Mouse (Mus musculus) limb, embryonic 15.5 days (tissue): Measurements from ENCODE around the gene Sort1. TPM values are rescaled to one million over a fixed set of nuclear protein-coding genes. Genes with fewer than 3 reads are reported as not detected.

Source experiments
- ATAC-seq: fragments of 200-750 bp; cut with Nextera tagmentation; 2 replicates; pipeline ENCODE4 v1.8.0; 2017; ENCODE audit warnings: low read depth, moderate TSS enrichment; ENCODE audit not compliant: insufficient number of reproducible peaks, low FRiP score, low TSS enrichment
- H3K27ac ChIP-seq: fragments of 300-500 bp; sonication (generic); 2 replicates; pipeline ENCODE4 v1.5.1; 2015; ENCODE audit warnings: moderate library complexity, mild to moderate bottlenecking, inconsistent platforms
- H3K27me3 ChIP-seq: fragments of 300-500 bp; sonication (generic); 2 replicates; pipeline ENCODE4 v1.6.1; 2015; ENCODE audit warnings: inconsistent platforms
- H3K36me3 ChIP-seq: fragments of 300-500 bp; sonication (generic); 2 replicates; pipeline ENCODE4 v1.6.1; 2015; ENCODE audit warnings: inconsistent platforms
- H3K4me1 ChIP-seq: fragments of 300-500 bp; sonication (generic); 2 replicates; pipeline ENCODE4 v1.6.1; 2015; ENCODE audit warnings: inconsistent platforms
- H3K4me2 ChIP-seq: fragments of 300-500 bp; sonication (generic); 2 replicates; pipeline ENCODE4 v1.6.1; 2015; ENCODE audit warnings: mild to moderate bottlenecking, inconsistent platforms
- H3K4me3 ChIP-seq: fragments of 300-500 bp; sonication (generic); 2 replicates; pipeline ENCODE4 v1.5.1; 2015; ENCODE audit warnings: mild to moderate bottlenecking, inconsistent platforms
- H3K9ac ChIP-seq: fragments of 300-500 bp; sonication (generic); 2 replicates; pipeline ENCODE4 v1.6.1; 2015; ENCODE audit warnings: inconsistent platforms
- H3K9me3 ChIP-seq: fragments of 300-500 bp; sonication (generic); 2 replicates; pipeline ENCODE4 v1.6.1; 2016; ENCODE audit warnings: inconsistent platforms
- WGBS: fragments of 180-500 bp; shearing (Covaris S2); methylation state at CpG from one replicate; pipeline ENCODE4 v1.1.7; 2015; 5-methylcytosine and 5-hydroxymethylcytosine counted together
- polyA plus RNA-seq: library from polyadenylated mRNA; unstranded; fragments of >200 nt; fragmentation: Nextera tagmentation; extraction: Ambion mirVana; gene quantifications from 2 replicates; pipeline ENCODE4 v1.2.1, GENCODE M21; 2015

The Sort1 gene
- polyA plus RNA-seq, 1 experiment from 2014 or later = 12.8 TPM

GRCm38 (mm10) chr3:108345855-108346254 is 62.0 kb downstream of the Sort1 start:
- no peaks in the 10 kb centered on the region for H3K4me1 ChIP-seq
- H3K4me2 ChIP-seq = no peak overlapping the region
- H3K9me3 ChIP-seq = no peaks in the 10 kb centered on the region
- H3K9ac ChIP-seq = no peak overlapping the region
- 78% methylated on average over 7 of the region's 7 CpGs for WGBS
- no peak overlapping the region for H3K27ac ChIP-seq
- no peak overlapping the region for H3K4me3 ChIP-seq
- ATAC-seq = no peak
- no peaks in the 10 kb centered on the region for H3K27me3 ChIP-seq
- H3K36me3 ChIP-seq = peaks cover 56% of the 10 kb centered on the region

DNA sequence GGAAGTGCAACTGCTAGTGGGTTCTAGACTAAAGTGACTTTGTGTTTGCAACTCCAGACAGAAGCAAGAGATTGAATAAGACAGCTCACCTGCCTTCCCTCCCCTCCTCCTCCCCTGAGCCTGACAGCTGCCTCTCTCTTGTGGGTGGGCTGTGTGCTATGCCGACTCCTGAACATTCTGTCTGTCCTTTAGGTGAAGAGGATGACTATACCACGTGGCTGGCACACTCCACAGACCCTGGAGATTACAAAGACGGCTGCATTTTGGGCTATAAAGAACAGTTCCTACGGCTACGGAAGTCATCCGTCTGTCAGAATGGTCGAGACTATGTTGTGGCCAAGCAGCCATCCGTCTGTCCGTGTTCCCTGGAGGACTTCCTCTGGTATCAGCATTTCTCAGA is 64.5 kb downstream of the Sort1 start:
- ATAC-seq = no peak
- Histone ChIP-seq H3K9ac (no peak overlapping the region), H3K36me3 (peaks cover 57% of the 10 kb centered on the region), H3K27me3 (no peaks in the 10 kb centered on the region), H3K4me3 (no peak overlapping the region), H3K4me2 (no peak overlapping the region), H3K27ac (no peak overlapping the region), H3K9me3 (no peaks in the 10 kb centered on the region), H3K4me1 (no peaks in the 10 kb centered on the region)
- WGBS = 78% methylated on average over 9 of the region's 9 CpGs

GRCm38 (mm10) chr3:108355245-108355644 is 71.4 kb downstream of the Sort1 start:
- Histone ChIP-seq H3K4me2 (no peak overlapping the region), H3K27me3 (no peaks in the 10 kb centered on the region), H3K4me3 (no peak overlapping the region), H3K36me3 (peaks cover 57% of the 10 kb centered on the region), H3K9ac (no peak overlapping the region), H3K27ac (no peak overlapping the region), H3K4me1 (peaks cover under 1% of the 10 kb centered on the region; the same call in 1 of the 2 replicates), H3K9me3 (no peaks in the 10 kb centered on the region)
- ATAC-seq = no peak
- WGBS = 89% methylated on average over 3 of the region's 3 CpGs

GRCm38 (mm10) chr3:108357051-108357450 is 73.2 kb downstream of the Sort1 start:
- Histone ChIP-seq H3K4me3 (no peak overlapping the region), H3K4me1 (peaks cover 12% of the 10 kb centered on the region), H3K27me3 (no peaks in the 10 kb centered on the region), H3K4me2 (no peak overlapping the region), H3K9ac (no peak overlapping the region), H3K27ac (no peak overlapping the region), H3K36me3 (peaks cover 42% of the 10 kb centered on the region), H3K9me3 (no peaks in the 10 kb centered on the region)
- no peak for ATAC-seq
- WGBS = 79% methylated on average over 10 of the region's 10 CpGs

GRCm38 (mm10) chr3:108358445-108358844 is 74.6 kb downstream of the Sort1 start:
- H3K9me3 ChIP-seq = no peaks in the 10 kb centered on the region
- no peaks in the 10 kb centered on the region for H3K27me3 ChIP-seq
- H3K27ac ChIP-seq = no peak overlapping the region
- H3K4me1 ChIP-seq = peaks cover 12% of the 10 kb centered on the region
- H3K36me3 ChIP-seq = peaks cover 35% of the 10 kb centered on the region
- WGBS = 63% methylated on average over 6 of the region's 6 CpGs
- no peak overlapping the region for H3K4me3 ChIP-seq
- ATAC-seq = no peak
- H3K9ac ChIP-seq = no peak overlapping the region
- no peak overlapping the region for H3K4me2 ChIP-seq

DNA sequence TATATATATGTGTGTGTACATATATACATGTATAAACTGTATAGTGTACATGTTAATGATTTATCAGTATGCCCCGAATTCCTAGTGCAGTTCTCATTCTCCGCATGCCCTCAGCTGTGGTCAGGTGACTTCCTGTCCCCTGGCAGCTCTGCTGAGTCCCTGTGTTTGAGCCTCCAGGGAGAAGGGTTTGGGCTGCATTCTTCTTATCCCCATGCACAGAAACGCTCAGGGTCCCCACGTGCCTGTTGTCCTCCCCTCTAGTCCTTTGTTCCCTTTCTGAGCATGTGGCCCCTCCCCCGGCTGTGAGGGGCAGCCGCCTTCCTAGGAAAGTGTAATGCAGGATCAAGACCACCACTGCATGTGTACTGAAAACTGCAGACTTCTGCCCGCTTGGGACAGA is 77.0 kb downstream of the Sort1 start:
- Histone ChIP-seq H3K36me3 (peaks cover 11% of the 10 kb centered on the region), H3K27ac (no peak overlapping the region), H3K4me3 (no peak overlapping the region), H3K27me3 (no peaks in the 10 kb centered on the region), H3K9ac (no peak overlapping the region), H3K9me3 (no peaks in the 10 kb centered on the region), H3K4me1 (peaks cover 15% of the 10 kb centered on the region), H3K4me2 (no peak overlapping the region)
- no peak for ATAC-seq
- WGBS = 11% methylated on average over 7 of the region's 7 CpGs

GRCm38 (mm10) chr3:108363626-108364025 is 79.7 kb downstream of the Sort1 start:
- Histone ChIP-seq H3K4me1 (peaks cover 15% of the 10 kb centered on the region), H3K4me2 (no peak overlapping the region), H3K27me3 (no peaks in the 10 kb centered on the region), H3K27ac (no peak overlapping the region), H3K4me3 (no peak overlapping the region), H3K36me3 (no peaks in the 10 kb centered on the region; the same call in 1 of the 2 replicates), H3K9me3 (no peaks in the 10 kb centered on the region), H3K9ac (no peak overlapping the region)
- ATAC-seq = no peak
- 75% methylated on average over 3 of the region's 3 CpGs for WGBS

GRCm38 (mm10) chr3:108364270-108364995 is 80.6 kb downstream of the Sort1 start, which contains the start of gene Mybphl:
Gene Mybphl (plus strand): TSS chr3:108364911.
- WGBS = 67% methylated on average over 9 of the region's 9 CpGs
- no peak for ATAC-seq
- no peaks in the 10 kb centered on the region for H3K27me3 ChIP-seq
- H3K9me3 ChIP-seq = no peaks in the 10 kb centered on the region
- no peak within 1 kb of the TSS for H3K4me3 ChIP-seq
- peaks cover 15% of the 10 kb centered on the region for H3K4me1 ChIP-seq
- no peaks in the 10 kb centered on the region; the same call in 1 of the 2 replicates for H3K36me3 ChIP-seq
- no peak within 1 kb of the TSS for H3K4me2 ChIP-seq
- no peak within 1 kb of the TSS for H3K27ac ChIP-seq
- H3K9ac ChIP-seq = no peak within 1 kb of the TSS

DNA sequence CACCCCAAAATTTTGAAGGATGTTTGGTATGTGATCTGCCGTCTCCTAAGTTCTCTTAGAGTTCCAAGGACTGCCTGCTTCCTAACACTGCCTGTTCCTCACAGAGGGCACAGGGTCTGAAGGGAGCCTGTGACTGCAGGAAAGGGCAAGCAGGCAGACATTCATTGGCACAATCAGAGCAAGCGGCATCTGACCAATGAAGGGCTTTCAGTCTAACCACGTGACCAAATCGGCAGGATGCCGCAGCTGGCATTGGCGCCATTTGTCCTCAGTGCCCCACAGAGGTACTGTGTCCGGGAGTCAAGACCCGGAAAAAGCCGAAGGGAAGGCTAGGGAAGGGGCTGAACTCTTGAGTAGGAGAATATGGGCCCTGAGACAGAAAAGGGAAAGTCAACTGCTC is 83.3 kb downstream of the Sort1 start:
- Histone ChIP-seq H3K4me2 (no peak overlapping the region), H3K4me3 (no peak overlapping the region), H3K27ac (no peak overlapping the region), H3K27me3 (no peaks in the 10 kb centered on the region), H3K9ac (no peak overlapping the region), H3K4me1 (0 out of 2 replicates have a peak, but pooled peaks cover 3% of the 10 kb centered on the region), H3K36me3 (no peaks in the 10 kb centered on the region), H3K9me3 (no peaks in the 10 kb centered on the region)
- no peak for ATAC-seq
- 57% methylated on average over 9 of the region's 9 CpGs for WGBS

DNA sequence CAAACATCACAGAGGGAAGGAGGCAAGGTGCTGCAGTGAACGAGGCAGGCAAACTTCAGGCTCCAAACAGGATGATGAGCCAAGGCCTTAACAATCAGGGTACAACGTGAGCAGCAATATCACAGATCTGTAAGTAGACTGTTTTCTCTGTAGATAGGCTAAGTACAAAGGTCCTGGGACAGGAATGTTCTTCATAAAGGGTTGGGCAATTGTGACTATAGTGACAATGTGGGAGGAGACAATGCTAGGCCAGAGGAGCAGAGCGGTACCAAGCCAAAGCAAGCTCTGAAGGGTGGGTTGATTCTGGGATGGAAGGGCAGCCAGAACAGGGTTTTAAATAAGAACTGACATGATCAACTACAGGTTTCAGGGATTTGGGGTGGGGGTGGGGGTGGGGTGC is 83.9 kb downstream of the Sort1 start:
- WGBS = 73% methylated on average over 3 of the region's 3 CpGs
- H3K4me3 ChIP-seq = no peak overlapping the region

DNA sequence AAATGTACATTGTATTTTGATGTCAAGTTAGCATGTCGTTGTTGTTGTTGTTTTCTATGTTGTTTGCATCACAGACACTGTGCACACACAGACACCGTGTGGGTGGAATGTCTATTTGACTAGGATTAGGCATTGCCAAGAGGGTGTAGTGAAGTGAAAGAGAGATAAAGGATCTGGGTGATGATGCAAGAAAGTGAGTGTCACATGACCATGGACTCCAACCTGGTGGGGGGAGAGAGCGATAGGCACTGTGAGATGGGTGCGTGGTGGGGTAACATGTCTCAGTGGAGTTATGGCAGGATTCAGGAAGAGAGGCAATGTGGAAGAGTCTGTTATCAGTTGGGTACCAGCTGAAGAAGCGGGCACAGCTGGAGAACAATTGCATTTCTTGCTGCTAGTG is 84.8 kb downstream of the Sort1 start:
- H3K9ac ChIP-seq = no peak overlapping the region
- H3K4me3 ChIP-seq = no peak overlapping the region
- no peaks in the 10 kb centered on the region for H3K36me3 ChIP-seq
- H3K27ac ChIP-seq = no peak overlapping the region
- ATAC-seq = no peak
- peaks cover 3% of the 10 kb centered on the region; the same call in 1 of the 2 replicates for H3K4me1 ChIP-seq
- no peaks in the 10 kb centered on the region for H3K9me3 ChIP-seq
- 81% methylated on average over 5 of the region's 5 CpGs for WGBS
- no peak overlapping the region for H3K4me2 ChIP-seq
- H3K27me3 ChIP-seq = no peaks in the 10 kb centered on the region

More for the DNA sequence above, 83.9 kb downstream of the Sort1 start:
- peaks cover 3% of the 10 kb centered on the region; the same call in 1 of the 2 replicates for H3K4me1 ChIP-seq
- H3K27ac ChIP-seq = no peak overlapping the region
- H3K9ac ChIP-seq = no peak overlapping the region
- ATAC-seq = no peak
- no peaks in the 10 kb centered on the region for H3K9me3 ChIP-seq
- no peaks in the 10 kb centered on the region for H3K36me3 ChIP-seq
- no peak overlapping the region for H3K4me2 ChIP-seq
- H3K27me3 ChIP-seq = no peaks in the 10 kb centered on the region

- H3K9ac ChIP-seq = no peak overlapping the region
- 72% methylated on average over 3 of the region's 3 CpGs for WGBS
- H3K4me3 ChIP-seq = no peak overlapping the region
- no peak overlapping the region for H3K27ac ChIP-seq
- no peaks in the 10 kb centered on the region for H3K36me3 ChIP-seq
- no peak overlapping the region for H3K4me2 ChIP-seq
- H3K9me3 ChIP-seq = no peaks in the 10 kb centered on the region
- no peak for ATAC-seq
- no peaks in the 10 kb centered on the region for H3K27me3 ChIP-seq
- no peaks in the 10 kb centered on the region; the same call in 1 of the 2 replicates for H3K4me1 ChIP-seq
Measured at GRCm38 (mm10) chr3:108372274-108372673, 88.4 kb downstream of the Sort1 start.
